Mouse (Mus musculus) layer of hippocampus, postnatal 25 days (tissue): Measurements from ENCODE around the gene Nqo1. TPM values are rescaled to one million over a fixed set of nuclear protein-coding genes. Genes with fewer than 3 reads are reported as not detected.

Source experiments
- total RNA-seq, 2 experiments: library from RNA; stranded (reverse); gene quantifications; 2 replicates each; pipeline ENCODE4 v1.2.3; 2021

Gene Nqo1
- total RNA-seq, 2 experiments from 2014 or later: 5.3 to 5.7 TPM

Other genes with a start within 250 kb of the Nqo1 start
- gene Nfat5, start 109.7 kb downstream of the Nqo1 start, total RNA-seq: 10 to 100 TPM; 47.8 to 67.4 TPM
- 10 to 100 TPM; 40.4 to 40.7 TPM for gene Nob1, start 21.8 kb upstream of the Nqo1 start, total RNA-seq
- gene Wwp2, start 33.2 kb upstream of the Nqo1 start, total RNA-seq: 10 to 100 TPM; 36.3 to 37.0 TPM
- gene Psmd7, start 185.3 kb upstream of the Nqo1 start, total RNA-seq: 100 to 1,000 TPM; 101 to 107 TPM